Mouse (Mus musculus): Measurements from ENCODE around the gene Lmtk2. TPM values are rescaled to one million over a fixed set of nuclear protein-coding genes. Genes with fewer than 3 reads are reported as not detected.

The Lmtk2 gene
- total and polyA plus RNA-seq, 3 experiments: 12.6 to 14.8 TPM; not detected in 1

DNA sequence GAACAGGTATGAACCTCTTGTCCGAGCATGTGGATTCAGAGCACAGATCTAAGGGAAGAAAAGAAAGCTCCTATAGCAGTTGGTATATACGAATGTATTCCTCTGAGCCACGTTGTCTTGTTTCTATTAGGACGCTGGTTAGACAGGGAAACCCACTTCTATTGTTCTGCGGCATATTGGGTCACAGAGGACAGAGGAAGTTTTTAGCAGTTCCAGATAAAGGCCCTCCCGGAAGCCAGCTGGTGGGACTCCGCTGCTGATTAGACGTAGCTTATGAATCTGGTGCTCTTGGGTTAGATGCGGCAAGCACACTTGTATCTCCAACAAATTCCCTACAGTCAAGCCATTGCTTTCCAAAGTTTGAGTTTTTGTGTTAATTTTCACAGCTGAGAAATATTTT, 4.8 kb downstream of the Lmtk2 start:
- Histone ChIP-seq H3K27ac (ENCODE audit: control insufficient read depth, low read depth, low read length) (peak overlapping the region; percentile 77), H3K4me3 (ENCODE audit: control insufficient read depth in 1 of 2, insufficient read depth in 1 of 2, low read depth in 2 of 2, low read length in 2 of 2) (peak overlapping the region; percentile 6 to 7; a peak in 1 of 4 replicates), H3K36me3 (ENCODE audit: control insufficient read depth in 1 of 2, insufficient read depth in 2 of 2, low read length in 2 of 2) (peaks cover 0 to 36% of the 10 kb centered on the region in 2 experiments; a peak in 3 of 4 replicates), H3K9ac (ENCODE audit: control insufficient read depth, low read depth, low read length, poor library complexity, severe bottlenecking) (peak overlapping the region; percentile 41), H3K9me3 (replicated peaks; ENCODE audit: insufficient read depth, low read length) (no peaks in the 10 kb centered on the region), H3K4me1 (ENCODE audit: control insufficient read depth in 1 of 2, insufficient read depth in 2 of 2, low read length in 2 of 2) (peaks cover 3 to 29% of the 10 kb centered on the region in 2 experiments), H3K27me3 (ENCODE audit: control insufficient read depth in 1 of 2, insufficient read depth in 2 of 2, low read length in 2 of 2) (no peaks in the 10 kb centered on the region), H3K79me2 (ENCODE audit: control insufficient read depth, insufficient read depth, low read length, poor library complexity) (peaks cover 74% of the 10 kb centered on the region)
- DNase-seq (ENCODE audit: low read depth, low spot score): peak; percentile 88
- TF ChIP-seq ZMIZ1 (IDR thresholded peaks at IDR 0.05; ENCODE audit: low read depth, low read length) (no peak), HCFC1 (IDR thresholded peaks at IDR 0.05; ENCODE audit: low read depth, low read length) (0 out of 2 replicates have a peak, but pooled peaks have one; percentile 42), MAZ (IDR thresholded peaks at IDR 0.05; ENCODE audit: low read depth, low read length) (peak; percentile 49; the same call in 1 of the 2 replicates), POLR2AphosphoS5 (IDR thresholded peaks at IDR 0.05; ENCODE audit: borderline replicate concordance, low read depth, low read length) (no peak), ETS1 (IDR thresholded peaks at IDR 0.05; ENCODE audit: low read depth, low read length) (peak; percentile 96), ZC3H11A (IDR thresholded peaks at IDR 0.05; ENCODE audit: low read depth, low read length) (no peak), NRF1 (IDR thresholded peaks at IDR 0.05; ENCODE audit: insufficient read depth, low read depth, low read length, poor library complexity, severe bottlenecking) (no peak), CTCF (IDR thresholded peaks at IDR 0.05 in 2 of 3, conservative IDR thresholded peaks at IDR 0.05 in 1 of 3; ENCODE audit: control insufficient read depth in 1 of 3, insufficient read depth in 1 of 3, low read depth in 2 of 3, low read length in 3 of 3, poor library complexity in 1 of 3, severe bottlenecking in 1 of 3) (no peak), MAFK (IDR thresholded peaks at IDR 0.05; ENCODE audit: borderline replicate concordance, low read depth, low read length) (peak; percentile 38; the same call in 1 of the 2 replicates), ELF1 (IDR thresholded peaks at IDR 0.05; ENCODE audit: low read depth, low read length) (peak; percentile 73), UBTF (IDR thresholded peaks at IDR 0.05; ENCODE audit: borderline replicate concordance, insufficient read depth, low read depth, low read length) (no peak), E2F4 (IDR thresholded peaks at IDR 0.05; ENCODE audit: borderline replicate concordance, low read depth, low read length) (no peak), RAD21 (IDR thresholded peaks at IDR 0.05; ENCODE audit: low read depth, low read length) (no peak), MYC (IDR thresholded peaks at IDR 0.05; ENCODE audit: low read depth, low read length) (peak; percentile 89), ZNF384 (IDR thresholded peaks at IDR 0.05; ENCODE audit: low read depth, low read length) (0 out of 2 replicates have a peak, but pooled peaks have one; percentile 9), TBP (IDR thresholded peaks at IDR 0.05; ENCODE audit: low read depth, low read length) (0 out of 2 replicates have a peak, but pooled peaks have one; percentile 20), RCOR1 (IDR thresholded peaks at IDR 0.05; ENCODE audit: low read depth, low read length) (peak; percentile 92), SIN3A (IDR thresholded peaks at IDR 0.05; ENCODE audit: low read length) (peak; percentile 94), JUND (IDR thresholded peaks at IDR 0.05; ENCODE audit: low read depth, low read length) (0 out of 2 replicates have a peak, but pooled peaks have one; percentile 15), TCF12 (IDR thresholded peaks at IDR 0.05; ENCODE audit: low read depth, low read length) (peak; percentile 94), USF1 (IDR thresholded peaks at IDR 0.05; ENCODE audit: low read depth, low read length) (no peak), MEF2A (IDR thresholded peaks at IDR 0.05; ENCODE audit: extremely low read depth, insufficient replicate concordance, low read depth, low read length, poor library complexity, severe bottlenecking) (0 out of 2 replicates have a peak, but pooled peaks have one; percentile 35), ZKSCAN1 (IDR thresholded peaks at IDR 0.05; ENCODE audit: low read depth, low read length) (no peak), MYB (IDR thresholded peaks at IDR 0.05; ENCODE audit: low read depth, low read length) (peak; percentile 50; the same call in 1 of the 2 replicates), CHD1 (IDR thresholded peaks at IDR 0.05; ENCODE audit: low read depth, low read length) (no peak), BHLHE40 (IDR thresholded peaks at IDR 0.05; ENCODE audit: borderline replicate concordance, low read depth, low read length) (peak; percentile 50; the same call in 1 of the 2 replicates), NELFE (IDR thresholded peaks at IDR 0.05; ENCODE audit: low read depth, low read length) (no peak), SMC3 (IDR thresholded peaks at IDR 0.05; ENCODE audit: low read depth, low read length) (no peak), CHD2 (IDR thresholded peaks at IDR 0.05; ENCODE audit: low read length) (no peak), MAX (IDR thresholded peaks at IDR 0.05; ENCODE audit: low read length) (peak; percentile 68), KAT2A (conservative IDR thresholded peaks at IDR 0.05; ENCODE audit: low read depth, low read length) (no peak), USF2 (IDR thresholded peaks at IDR 0.05; ENCODE audit: borderline replicate concordance in 1 of 2, insufficient read depth in 1 of 2, low read depth in 1 of 2, low read length in 2 of 2) (no peak), EP300 (IDR thresholded peaks at IDR 0.05; ENCODE audit: low read depth in 1 of 2, low read length in 2 of 2) (peak; percentile 93 to 95), POLR2A (IDR thresholded peaks at IDR 0.05; ENCODE audit: control insufficient read depth in 1 of 2, insufficient read depth in 1 of 2, low read depth in 1 of 2, low read length in 2 of 2, poor library complexity in 1 of 2) (no peak), MXI1 (IDR thresholded peaks at IDR 0.05; ENCODE audit: low read depth, low read length) (no peak; the same call in none of the 2 replicates), GATA1 (IDR thresholded peaks at IDR 0.05; ENCODE audit: low read depth, low read length) (peak; percentile 94), GABPA (IDR thresholded peaks at IDR 0.05; ENCODE audit: low read depth, low read length) (no peak)
